Mouse (Mus musculus): ENCODE data around the gene Cmss1. TPM values are rescaled to one million over a fixed set of nuclear protein-coding genes. Genes with fewer than 3 reads are reported as not detected.

The Cmss1 gene
- polyA plus RNA-seq, 1 experiment from 2014 or later, result 38.6 TPM

DNA sequence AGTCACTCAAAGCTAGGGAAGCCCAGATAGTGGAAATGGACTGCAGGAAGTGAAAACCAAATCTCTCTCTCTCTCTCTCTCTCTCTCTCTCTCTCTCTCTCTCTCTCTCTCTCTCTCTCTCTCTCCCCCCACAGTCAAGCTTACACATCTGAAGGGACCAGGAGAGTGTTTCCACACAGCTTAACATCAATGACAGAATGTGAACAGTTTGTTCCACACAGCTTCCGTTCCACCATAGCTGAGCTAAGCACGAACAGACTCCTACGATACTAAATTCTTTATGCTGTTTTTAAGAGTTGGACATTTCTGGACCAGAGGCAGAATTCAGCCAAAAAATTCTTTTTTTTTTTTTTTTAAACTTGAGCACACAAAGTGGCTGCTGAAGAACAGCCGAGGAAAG lies 114.8 kb downstream of the Cmss1 start:
- WGBS, result 94% methylated on average over 4 of the region's 4 CpGs
- H3K27me3 ChIP-seq (replicated peaks; ENCODE audit: control insufficient read depth, insufficient read depth, low read length), result no peaks in the 10 kb centered on the region
- no peaks in the 10 kb centered on the region for H3K9me3 ChIP-seq (ENCODE audit: control insufficient read depth, low read length)
- H3K36me3 ChIP-seq (ENCODE audit: control insufficient read depth, insufficient read depth), result no peaks in the 10 kb centered on the region
- H3K9ac ChIP-seq (replicated peaks; ENCODE audit: low read depth, low read length), result no peak overlapping the region
- no peak overlapping the region for H3K4me2 ChIP-seq (ENCODE audit: low read length)
- no peak for ATAC-seq
- no peak overlapping the region for H3K27ac ChIP-seq (ENCODE audit: low read length)
- H3K4me3 ChIP-seq (replicated peaks; ENCODE audit: low read length), result no peak overlapping the region
- H3K4me1 ChIP-seq (replicated peaks; ENCODE audit: control insufficient read depth, insufficient read depth, low read length), result peaks cover 8% of the 10 kb centered on the region

- no peaks in the 10 kb centered on the region for H3K27me3 ChIP-seq (replicated peaks; ENCODE audit: control insufficient read depth, insufficient read depth, low read length)
- no peaks in the 10 kb centered on the region for H3K36me3 ChIP-seq (ENCODE audit: control insufficient read depth, insufficient read depth)
- H3K27ac ChIP-seq (ENCODE audit: low read length), result no peak overlapping the region
- ATAC-seq, result no peak
- no peak overlapping the region for H3K4me2 ChIP-seq (ENCODE audit: low read length)
- no peaks in the 10 kb centered on the region for H3K9me3 ChIP-seq (ENCODE audit: control insufficient read depth, low read length)
- H3K4me3 ChIP-seq (replicated peaks; ENCODE audit: low read length), result no peak overlapping the region
- H3K4me1 ChIP-seq (replicated peaks; ENCODE audit: control insufficient read depth, insufficient read depth, low read length), result 0 out of 2 replicates have a peak, but pooled peaks cover 2% of the 10 kb centered on the region
- WGBS, result 89% methylated on average over 8 of the region's 8 CpGs
- H3K9ac ChIP-seq (replicated peaks; ENCODE audit: low read depth, low read length), result no peak overlapping the region
These were observed 116.0 kb downstream of the Cmss1 start for GRCm38 (mm10) chr16:57490691-57491090.

GRCm38 (mm10) chr16:57488661-57489060 lies 118.0 kb downstream of the Cmss1 start:
- H3K4me3 ChIP-seq (replicated peaks; ENCODE audit: low read length), result no peak overlapping the region
- H3K27me3 ChIP-seq (replicated peaks; ENCODE audit: control insufficient read depth, insufficient read depth, low read length), result no peaks in the 10 kb centered on the region
- no peak overlapping the region for H3K9ac ChIP-seq (replicated peaks; ENCODE audit: low read depth, low read length)
- H3K9me3 ChIP-seq (ENCODE audit: control insufficient read depth, low read length), result no peaks in the 10 kb centered on the region
- no peak overlapping the region for H3K27ac ChIP-seq (ENCODE audit: low read length)
- no peak overlapping the region for H3K4me2 ChIP-seq (ENCODE audit: low read length)
- H3K4me1 ChIP-seq (replicated peaks; ENCODE audit: control insufficient read depth, insufficient read depth, low read length), result 0 out of 2 replicates have a peak, but pooled peaks cover 2% of the 10 kb centered on the region
- no peak for ATAC-seq
- H3K36me3 ChIP-seq (ENCODE audit: control insufficient read depth, insufficient read depth), result no peaks in the 10 kb centered on the region

DNA sequence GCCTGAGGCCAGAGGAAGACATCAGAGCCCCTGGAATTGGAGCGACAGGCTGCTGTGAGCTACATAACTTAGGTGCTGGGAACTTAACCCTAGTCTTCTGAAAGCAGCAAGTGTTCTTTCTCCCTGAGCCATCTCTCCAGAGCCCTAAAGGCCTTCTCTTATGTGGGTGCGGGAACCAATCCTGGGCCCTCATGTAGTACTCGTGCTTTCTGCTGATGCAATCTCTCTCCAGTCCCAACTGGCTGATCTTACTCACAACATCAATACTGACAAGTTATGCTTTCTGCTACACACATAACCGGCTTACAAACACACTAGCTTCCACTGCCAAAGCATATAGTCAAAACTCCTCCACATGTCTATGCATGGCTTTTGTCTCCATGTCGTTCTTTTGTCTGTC lies 120.4 kb downstream of the Cmss1 start:
- WGBS, result 87% methylated on average over 5 of the region's 5 CpGs

GRCm38 (mm10) chr16:57485265-57485664 lies 121.4 kb downstream of the Cmss1 start:
- 0 out of 2 replicates have a peak, but pooled peaks cover 2% of the 10 kb centered on the region for H3K4me1 ChIP-seq (replicated peaks; ENCODE audit: control insufficient read depth, insufficient read depth, low read length)
- no peak overlapping the region for H3K9ac ChIP-seq (replicated peaks; ENCODE audit: low read depth, low read length)
- ATAC-seq, result no peak
- H3K9me3 ChIP-seq (ENCODE audit: control insufficient read depth, low read length), result no peaks in the 10 kb centered on the region
- no peaks in the 10 kb centered on the region for H3K27me3 ChIP-seq (replicated peaks; ENCODE audit: control insufficient read depth, insufficient read depth, low read length)
- H3K4me3 ChIP-seq (replicated peaks; ENCODE audit: low read length), result no peak overlapping the region
- WGBS, result 51% methylated on average over 9 of the region's 9 CpGs
- no peak overlapping the region for H3K27ac ChIP-seq (ENCODE audit: low read length)
- no peaks in the 10 kb centered on the region for H3K36me3 ChIP-seq (ENCODE audit: control insufficient read depth, insufficient read depth)
- H3K4me2 ChIP-seq (ENCODE audit: low read length), result no peak overlapping the region

More for the DNA sequence above, 120.4 kb downstream of the Cmss1 start:
- Histone ChIP-seq H3K4me3 (replicated peaks; ENCODE audit: low read length) (no peak overlapping the region), H3K27ac (ENCODE audit: low read length) (no peak overlapping the region), H3K9ac (replicated peaks; ENCODE audit: low read depth, low read length) (no peak overlapping the region), H3K27me3 (replicated peaks; ENCODE audit: control insufficient read depth, insufficient read depth, low read length) (no peaks in the 10 kb centered on the region), H3K4me2 (ENCODE audit: low read length) (no peak overlapping the region), H3K36me3 (ENCODE audit: control insufficient read depth, insufficient read depth) (no peaks in the 10 kb centered on the region), H3K9me3 (ENCODE audit: control insufficient read depth, low read length) (no peaks in the 10 kb centered on the region), H3K4me1 (replicated peaks; ENCODE audit: control insufficient read depth, insufficient read depth, low read length) (0 out of 2 replicates have a peak, but pooled peaks cover 2% of the 10 kb centered on the region)
- ATAC-seq, result no peak

- no peaks in the 10 kb centered on the region for H3K27me3 ChIP-seq (replicated peaks; ENCODE audit: control insufficient read depth, insufficient read depth, low read length)
- ATAC-seq, result no peak
- no peak overlapping the region for H3K4me3 ChIP-seq (replicated peaks; ENCODE audit: low read length)
- H3K9me3 ChIP-seq (ENCODE audit: control insufficient read depth, low read length), result no peaks in the 10 kb centered on the region
- 82% methylated on average over 12 of the region's 12 CpGs for WGBS
- no peak overlapping the region for H3K4me2 ChIP-seq (ENCODE audit: low read length)
- H3K4me1 ChIP-seq (replicated peaks; ENCODE audit: control insufficient read depth, insufficient read depth, low read length), result 0 out of 2 replicates have a peak, but pooled peaks cover 2% of the 10 kb centered on the region
- no peak overlapping the region for H3K27ac ChIP-seq (ENCODE audit: low read length)
- H3K36me3 ChIP-seq (ENCODE audit: control insufficient read depth, insufficient read depth), result no peaks in the 10 kb centered on the region
- H3K9ac ChIP-seq (replicated peaks; ENCODE audit: low read depth, low read length), result no peak overlapping the region
These were observed 122.4 kb downstream of the Cmss1 start for GRCm38 (mm10) chr16:57484043-57484795.

GRCm38 (mm10) chr16:57483503-57483902 lies 123.2 kb downstream of the Cmss1 start:
- no peak overlapping the region for H3K9ac ChIP-seq (replicated peaks; ENCODE audit: low read depth, low read length)
- 0 out of 2 replicates have a peak, but pooled peaks cover 2% of the 10 kb centered on the region for H3K4me1 ChIP-seq (replicated peaks; ENCODE audit: control insufficient read depth, insufficient read depth, low read length)
- no peak overlapping the region for H3K4me3 ChIP-seq (replicated peaks; ENCODE audit: low read length)
- H3K4me2 ChIP-seq (ENCODE audit: low read length), result no peak overlapping the region
- no peak overlapping the region for H3K27ac ChIP-seq (ENCODE audit: low read length)
- no peaks in the 10 kb centered on the region for H3K36me3 ChIP-seq (ENCODE audit: control insufficient read depth, insufficient read depth)
- WGBS, result 89% methylated on average over 2 of the region's 2 CpGs
- no peaks in the 10 kb centered on the region for H3K27me3 ChIP-seq (replicated peaks; ENCODE audit: control insufficient read depth, insufficient read depth, low read length)
- no peak for ATAC-seq
- no peaks in the 10 kb centered on the region for H3K9me3 ChIP-seq (ENCODE audit: control insufficient read depth, low read length)

DNA sequence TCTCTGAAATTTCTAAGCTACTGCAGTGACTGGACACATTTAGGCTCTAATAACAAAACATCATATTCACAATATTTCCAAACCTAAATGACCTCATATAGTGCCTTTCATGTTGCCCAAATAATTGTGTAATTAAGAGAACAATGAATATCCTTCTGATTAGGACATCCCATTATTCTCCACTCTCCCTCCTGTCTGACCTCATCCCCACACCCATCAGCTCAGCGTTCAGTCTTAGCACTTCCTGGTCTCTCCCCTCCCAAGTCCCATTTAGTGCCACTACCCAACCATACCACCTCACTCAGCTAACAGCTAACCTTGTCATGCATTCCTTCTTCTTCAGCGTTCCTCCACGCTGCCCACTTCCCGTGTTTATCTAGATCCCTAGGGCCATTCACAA lies 123.8 kb downstream of the Cmss1 start:
- no peak for ATAC-seq
- WGBS, result 72% methylated on average over 4 of the region's 4 CpGs
- H3K4me3 ChIP-seq (replicated peaks; ENCODE audit: low read length), result no peak overlapping the region
- H3K27me3 ChIP-seq (replicated peaks; ENCODE audit: control insufficient read depth, insufficient read depth, low read length), result no peaks in the 10 kb centered on the region
- no peak overlapping the region for H3K27ac ChIP-seq (ENCODE audit: low read length)
- no peak overlapping the region for H3K9ac ChIP-seq (replicated peaks; ENCODE audit: low read depth, low read length)
- H3K9me3 ChIP-seq (ENCODE audit: control insufficient read depth, low read length), result no peaks in the 10 kb centered on the region
- H3K4me2 ChIP-seq (ENCODE audit: low read length), result no peak overlapping the region
- H3K4me1 ChIP-seq (replicated peaks; ENCODE audit: control insufficient read depth, insufficient read depth, low read length), result 0 out of 2 replicates have a peak, but pooled peaks cover 2% of the 10 kb centered on the region
- H3K36me3 ChIP-seq (ENCODE audit: control insufficient read depth, insufficient read depth), result no peaks in the 10 kb centered on the region

DNA sequence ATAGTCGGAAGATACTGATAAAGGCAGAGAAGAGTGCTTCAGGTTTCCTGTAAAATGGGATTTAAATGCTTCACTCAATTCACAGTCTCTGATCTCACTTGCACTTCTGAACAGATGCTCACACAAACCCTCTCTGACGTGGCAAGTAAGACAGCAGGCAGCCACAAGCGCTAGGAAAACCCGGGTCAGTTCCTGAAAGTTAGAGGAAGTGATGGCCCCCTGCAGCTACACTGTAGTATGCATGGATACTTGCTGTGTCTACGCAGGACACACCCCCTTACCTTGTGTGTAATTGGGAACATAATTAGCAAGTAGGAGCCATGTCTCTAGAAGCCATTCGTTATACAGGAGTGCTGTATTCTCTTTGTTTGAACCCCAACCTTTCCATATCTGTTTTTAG lies 124.4 kb downstream of the Cmss1 start:
- no peak for ATAC-seq

More for the DNA sequence above, 124.4 kb downstream of the Cmss1 start:
- Histone ChIP-seq H3K9ac (replicated peaks; ENCODE audit: low read depth, low read length) (no peak overlapping the region), H3K36me3 (ENCODE audit: control insufficient read depth, insufficient read depth) (no peaks in the 10 kb centered on the region), H3K4me1 (replicated peaks; ENCODE audit: control insufficient read depth, insufficient read depth, low read length) (0 out of 2 replicates have a peak, but pooled peaks cover 2% of the 10 kb centered on the region), H3K4me2 (ENCODE audit: low read length) (no peak overlapping the region), H3K27ac (ENCODE audit: low read length) (no peak overlapping the region), H3K9me3 (ENCODE audit: control insufficient read depth, low read length) (no peaks in the 10 kb centered on the region), H3K4me3 (replicated peaks; ENCODE audit: low read length) (no peak overlapping the region), H3K27me3 (replicated peaks; ENCODE audit: control insufficient read depth, insufficient read depth, low read length) (no peaks in the 10 kb centered on the region)
- WGBS, result 48% methylated on average over 6 of the region's 6 CpGs

Data from forebrain, embryonic 16.5 days (tissue).